Mouse (Mus musculus) spleen, postnatal 36 days (tissue): Measurements from ENCODE around the gene Socs2.

Experiments
- DNase-seq, 2 experiments: peaks; one replicate each; pipeline ENCODE4 v3.0.0; 2022; ENCODE audit warnings: low spot score in 2 of 2, mixed read lengths in 1 of 2

The Socs2 gene

DNA sequence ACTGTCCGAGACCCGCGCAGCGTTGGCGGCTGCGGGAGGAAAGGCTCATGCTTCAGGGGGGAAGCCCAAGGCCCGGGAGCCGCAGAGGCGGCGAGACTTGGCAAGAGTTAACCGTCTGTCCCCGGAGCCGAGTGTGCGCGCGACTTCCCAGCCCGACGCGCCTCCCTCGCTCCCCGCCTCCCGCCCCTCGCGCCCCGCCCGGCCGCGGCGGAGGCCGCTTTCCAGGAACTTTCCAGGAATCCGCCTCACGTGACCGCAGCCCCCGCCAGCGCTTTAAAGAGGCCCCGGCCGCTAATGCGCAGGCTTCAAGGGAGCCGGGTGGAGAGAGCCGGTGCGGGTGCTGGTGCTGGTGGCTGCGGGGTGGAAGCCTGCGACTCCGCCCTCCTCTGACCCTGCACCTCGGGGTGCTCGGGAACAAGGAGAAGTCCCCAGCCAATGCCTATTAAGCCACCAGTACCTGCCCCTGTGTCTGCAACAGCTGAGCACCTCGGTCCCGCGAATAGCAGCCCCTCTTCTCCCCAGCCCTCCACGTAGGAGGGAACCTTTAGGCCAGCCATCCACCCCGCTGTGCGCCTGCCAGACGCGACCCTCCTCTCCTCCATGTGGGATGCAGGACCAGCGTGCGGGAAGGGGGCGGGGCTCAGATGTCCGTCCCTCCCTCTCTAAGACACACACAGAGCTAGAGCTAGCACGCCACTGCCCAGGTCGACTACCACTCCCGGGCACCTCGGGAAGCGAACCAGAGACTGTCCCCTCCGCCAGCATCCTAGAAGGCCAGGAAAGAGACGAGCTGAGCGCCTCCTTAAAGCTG lies at the start of gene Socs2:
Gene Socs2, minus strand, starts transcription at position 496 of the 811 bp plus-strand sequence.
- peak; percentile 51 to 55 for DNase-seq

DNA sequence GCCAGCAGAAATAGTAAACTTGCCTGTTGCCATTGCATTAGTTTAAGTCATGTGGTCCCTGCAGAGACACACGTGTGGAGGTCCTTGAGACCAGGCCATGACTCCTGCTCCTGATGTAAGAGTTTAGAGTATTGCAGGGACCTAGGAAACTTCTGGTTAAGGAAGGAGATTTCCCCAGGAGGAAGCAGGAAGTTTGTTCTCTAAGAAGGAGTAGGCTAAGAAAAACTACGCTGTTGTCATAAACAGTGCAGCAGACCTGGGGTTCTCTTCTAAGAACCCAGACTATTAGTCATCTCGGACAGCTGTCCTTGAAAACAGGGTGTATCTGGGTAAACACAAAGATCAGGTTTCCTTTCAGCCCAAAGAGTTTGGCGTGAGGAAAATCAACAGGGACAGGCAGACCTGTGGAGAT lies 48.5 kb upstream of the Socs2 start:
- DNase-seq = no peak

DNA sequence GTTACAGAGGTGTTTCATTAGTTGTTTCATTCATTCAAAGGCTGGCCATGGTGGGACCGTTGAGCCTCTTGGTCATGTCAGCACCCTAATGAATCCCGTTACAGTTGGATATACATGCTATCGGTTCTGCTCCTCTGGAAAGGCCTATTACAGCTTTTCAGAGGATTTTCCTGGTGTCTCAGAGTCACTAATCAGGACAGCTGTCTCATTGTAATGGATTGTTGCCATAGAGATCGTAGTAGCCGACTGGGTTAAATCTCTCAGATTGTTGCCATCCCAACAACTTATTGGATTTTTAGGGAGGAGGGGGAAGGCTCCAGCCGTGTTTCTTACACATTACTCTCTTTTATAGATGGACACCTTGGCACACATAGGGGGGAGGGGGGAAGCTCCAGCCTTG lies 47.5 kb upstream of the Socs2 start:
- no peak for DNase-seq

DNA sequence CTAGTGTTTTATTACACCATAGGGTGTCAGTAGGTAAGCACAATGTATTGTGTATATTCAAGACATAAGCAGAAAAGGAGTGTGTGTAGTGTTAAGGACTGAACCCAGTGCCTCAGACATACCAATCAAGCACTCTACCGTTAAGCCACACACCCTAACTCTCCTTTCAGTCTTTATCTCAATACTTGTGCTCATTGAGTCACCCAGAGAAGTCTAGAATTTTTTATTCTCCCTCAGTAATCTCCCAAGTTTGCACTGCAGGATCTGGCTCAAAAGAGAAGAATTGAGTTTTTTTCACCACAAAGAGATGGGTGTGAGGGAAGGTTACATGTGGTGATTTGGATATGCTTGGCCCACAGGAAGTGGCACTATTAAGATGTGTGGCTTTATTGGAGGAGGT lies 45.3 kb upstream of the Socs2 start:
- no peak for DNase-seq

DNA sequence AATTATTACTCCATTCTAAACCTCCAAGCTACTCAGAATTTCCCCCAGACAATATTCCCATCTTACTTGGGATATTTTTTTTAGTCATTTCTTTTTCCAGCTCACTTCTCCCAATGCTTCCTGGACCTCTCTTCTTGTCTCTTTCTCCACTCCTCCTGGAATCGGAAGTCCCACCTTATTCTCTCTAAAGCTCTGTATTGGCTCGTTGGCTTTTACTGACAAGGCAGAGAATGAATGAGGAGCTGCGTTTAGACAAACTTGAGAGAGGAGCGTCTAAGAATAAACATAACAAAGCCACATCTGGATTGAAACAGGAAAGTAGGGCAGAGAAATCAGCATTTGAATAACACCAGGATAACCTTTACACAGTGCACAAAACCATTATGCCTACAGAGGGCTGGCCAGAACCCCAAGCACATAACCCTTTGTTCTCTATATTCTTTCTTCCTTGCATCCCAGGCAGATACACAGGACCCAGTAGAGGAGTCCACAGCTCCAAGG lies 44.1 kb upstream of the Socs2 start:
- DNase-seq = no peak

DNA sequence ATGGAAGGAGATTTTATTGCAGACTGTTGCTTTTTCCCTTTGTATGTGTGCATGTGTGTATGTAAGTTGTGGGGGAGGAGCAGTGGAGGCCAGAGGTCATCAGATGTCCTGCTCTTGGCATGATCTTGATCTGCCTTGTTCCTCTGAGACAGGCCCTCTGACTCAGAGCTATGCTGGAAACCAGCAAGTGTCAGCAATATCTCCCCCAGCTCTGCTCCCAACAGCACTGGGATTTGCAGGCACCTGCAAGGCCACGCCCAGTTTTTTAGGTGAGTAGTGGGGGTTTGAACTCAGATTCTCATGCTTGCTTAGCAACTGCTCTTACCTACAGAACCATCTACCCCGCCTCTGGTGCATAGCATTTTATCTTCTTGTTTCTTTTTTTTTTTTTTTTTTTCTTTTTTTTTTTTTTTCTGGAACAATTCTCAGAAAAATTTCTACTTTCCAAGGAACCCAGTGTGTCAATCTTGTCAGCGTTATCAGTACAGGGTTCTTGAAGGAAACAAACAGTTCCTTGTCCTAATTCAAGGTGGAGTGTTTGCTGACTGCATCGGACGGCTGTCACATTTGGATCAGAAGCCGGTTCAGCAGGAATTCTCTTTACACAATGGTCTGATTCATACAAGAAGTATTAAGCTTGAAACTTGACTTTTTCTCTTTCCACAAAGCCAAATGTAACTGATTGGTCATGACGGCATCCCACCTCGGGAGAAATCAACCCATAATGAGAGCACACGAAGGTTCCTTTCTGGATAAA lies 41.2 kb upstream of the Socs2 start:
- DNase-seq = no peak

DNA sequence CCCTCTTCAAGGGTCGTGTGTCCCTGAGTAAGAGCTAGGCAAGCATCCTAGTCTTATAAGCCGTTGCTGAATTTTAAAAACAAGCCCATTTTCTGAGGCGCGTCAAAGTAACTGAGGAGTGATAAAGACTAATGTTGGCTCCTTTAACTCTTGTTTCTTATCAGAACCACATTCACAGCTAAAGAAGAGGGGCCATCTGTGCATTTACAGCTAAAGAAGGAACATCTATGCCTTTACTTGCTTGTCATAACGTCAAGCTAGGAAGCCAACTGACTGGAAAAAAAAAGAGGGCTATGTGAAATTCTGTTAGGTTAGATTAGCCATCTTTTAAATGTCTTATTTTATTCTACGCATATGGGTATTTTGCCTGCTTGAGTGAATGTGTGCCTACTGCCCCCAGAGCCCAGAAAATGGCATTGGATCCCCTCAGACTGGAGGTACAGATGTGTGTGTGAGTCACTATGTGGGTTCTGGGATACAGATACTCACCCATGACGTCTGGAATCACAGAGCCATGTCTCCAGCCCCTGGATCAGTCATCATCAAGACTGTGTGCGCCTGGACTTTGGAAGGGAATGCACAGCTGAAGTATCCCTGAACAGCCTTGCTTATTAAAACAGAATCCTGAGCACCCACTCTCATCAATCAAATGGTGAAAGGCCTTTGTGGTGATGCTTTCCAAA lies 40.5 kb upstream of the Socs2 start:
- DNase-seq = no peak

DNA sequence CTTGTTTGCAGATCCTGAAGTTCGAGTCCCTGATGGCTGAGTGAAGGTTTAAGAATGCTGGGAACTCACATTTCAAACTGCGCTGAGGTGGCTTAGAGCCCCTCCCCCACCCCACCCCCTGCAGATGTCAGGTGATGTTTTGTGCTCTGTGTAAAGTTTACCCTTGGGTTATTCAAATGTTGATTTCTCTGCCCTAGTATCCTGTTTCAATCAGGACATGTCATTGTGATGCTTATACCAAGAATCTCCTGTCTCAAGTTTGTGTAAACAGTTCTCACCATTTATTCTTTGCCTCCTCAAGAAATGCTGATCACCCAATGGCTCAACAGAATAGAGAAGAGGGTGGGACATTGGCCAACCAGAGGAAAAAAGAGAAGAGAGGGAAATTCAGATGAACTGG lies 39.1 kb upstream of the Socs2 start:
- DNase-seq = no peak

DNA sequence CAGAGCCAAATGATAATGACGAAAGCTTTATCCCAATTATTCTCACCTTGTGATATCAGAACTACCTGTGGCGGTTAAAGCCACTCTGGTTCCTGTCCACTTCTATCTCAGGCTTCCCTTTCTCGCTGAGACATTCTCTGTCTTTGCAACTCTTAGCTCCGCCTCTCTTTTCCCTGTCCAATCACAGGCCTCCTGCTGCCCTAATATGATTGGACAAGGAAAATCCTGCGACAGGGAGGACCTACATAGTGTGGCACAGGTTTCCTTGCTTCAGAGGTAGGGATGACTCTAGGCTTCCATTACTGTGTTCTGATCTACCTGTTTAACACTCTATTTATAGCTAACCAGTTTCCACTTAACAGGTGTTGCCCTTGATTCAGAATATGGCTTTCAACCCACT lies 36.3 kb upstream of the Socs2 start:
- no peak for DNase-seq

DNA sequence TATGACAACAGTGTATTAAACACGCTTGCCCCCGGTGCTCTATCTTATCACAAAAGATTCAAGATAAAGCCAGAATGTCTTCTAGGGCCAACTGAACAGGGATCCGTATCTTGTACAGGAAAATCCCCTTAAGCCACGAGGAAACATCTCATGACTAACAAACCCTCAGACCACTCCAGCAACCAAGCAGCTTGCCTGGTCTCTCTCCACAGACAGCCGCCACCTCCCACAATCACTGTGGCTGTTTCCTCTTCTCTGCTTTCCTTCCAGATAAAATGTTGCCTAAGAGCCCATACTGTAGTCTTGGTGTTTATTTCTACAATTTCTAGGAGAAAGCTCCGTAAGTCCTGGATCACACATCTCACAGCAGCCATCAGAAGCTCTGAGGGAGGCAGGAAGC lies 32.1 kb upstream of the Socs2 start:
- DNase-seq = no peak

DNA sequence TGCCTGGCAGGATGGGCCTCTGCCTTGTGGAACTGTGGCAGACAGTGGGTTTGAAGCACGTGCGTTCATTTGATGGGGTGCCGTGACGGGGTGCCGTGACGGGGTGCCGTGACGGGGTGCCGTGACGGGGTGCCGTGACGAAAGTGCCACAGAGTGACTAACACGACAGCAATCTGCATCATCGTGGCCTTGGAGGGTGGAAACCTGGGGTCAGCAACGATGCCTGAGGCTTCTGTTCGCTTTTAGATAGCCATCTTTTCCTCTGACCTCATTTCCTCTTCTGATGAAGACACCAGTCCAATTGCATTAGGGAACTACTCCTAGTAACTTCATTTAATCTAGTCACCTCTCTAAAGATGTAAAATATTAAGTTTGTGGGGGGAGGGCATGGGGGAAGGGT lies 31.0 kb upstream of the Socs2 start:
- DNase-seq = no peak

DNA sequence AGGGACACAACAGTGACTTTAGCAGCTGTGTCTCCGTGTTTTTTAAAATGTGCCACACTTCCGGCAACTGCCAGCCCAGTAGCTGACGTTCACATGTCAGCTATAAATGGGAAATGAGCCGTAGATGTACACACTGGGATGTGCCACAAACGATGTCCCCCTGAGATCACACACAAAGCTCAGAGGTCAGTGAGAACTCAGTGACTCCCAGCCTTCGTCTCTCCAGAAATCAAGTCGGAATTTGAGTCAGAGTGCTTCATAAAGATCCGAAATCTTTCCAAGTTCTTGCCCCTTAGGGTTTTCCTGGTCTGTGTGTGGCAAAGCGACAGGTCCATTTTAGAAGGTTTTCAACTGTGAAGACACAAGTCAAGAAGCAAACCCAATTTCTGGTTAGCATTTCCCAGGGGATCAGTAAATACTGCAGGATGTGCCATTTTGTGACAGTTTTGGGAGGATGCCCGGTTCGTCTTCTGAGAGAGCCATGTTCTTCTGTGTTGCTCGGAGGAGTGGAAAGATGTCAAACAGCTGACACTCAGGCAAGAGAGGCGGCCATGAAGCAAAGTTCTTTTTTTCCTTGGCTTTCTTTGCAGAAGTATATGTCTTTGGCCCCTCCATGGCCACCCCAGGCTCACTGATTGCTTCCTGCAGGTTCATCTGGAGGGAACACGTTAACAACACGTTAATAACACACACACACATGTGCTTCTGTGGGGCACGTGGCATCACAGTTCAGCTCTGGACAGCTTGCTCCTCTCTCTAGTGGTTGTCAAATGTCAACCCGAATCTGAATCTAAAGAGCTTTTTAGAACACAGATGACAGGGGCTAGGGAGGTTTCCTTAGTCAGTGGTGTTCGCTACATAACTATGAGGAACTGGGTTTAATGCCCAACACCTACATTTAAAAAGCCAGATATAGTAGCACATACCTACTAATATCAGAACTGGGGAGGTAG lies 28.4 kb upstream of the Socs2 start:
- DNase-seq = no peak

DNA sequence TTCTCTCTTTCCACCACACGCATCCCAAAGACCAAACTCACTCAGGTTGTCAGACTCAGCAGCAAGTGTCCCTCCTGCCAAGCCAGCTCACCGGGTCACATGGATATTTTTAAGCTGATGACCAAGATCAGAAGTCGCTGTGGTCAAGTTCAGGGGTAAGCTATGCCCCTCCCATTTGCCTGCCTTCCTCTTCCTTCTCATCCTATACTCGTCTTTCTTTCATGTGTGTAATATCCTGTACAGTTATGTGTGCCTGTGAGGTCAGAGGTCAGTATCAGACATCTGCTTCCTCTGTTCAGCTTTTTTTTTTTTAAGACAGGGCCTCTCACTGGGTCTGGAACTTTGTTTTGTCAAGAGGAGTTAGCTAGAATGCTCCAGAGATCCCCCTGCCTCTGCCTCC lies 25.4 kb upstream of the Socs2 start:
- no peak for DNase-seq

DNA sequence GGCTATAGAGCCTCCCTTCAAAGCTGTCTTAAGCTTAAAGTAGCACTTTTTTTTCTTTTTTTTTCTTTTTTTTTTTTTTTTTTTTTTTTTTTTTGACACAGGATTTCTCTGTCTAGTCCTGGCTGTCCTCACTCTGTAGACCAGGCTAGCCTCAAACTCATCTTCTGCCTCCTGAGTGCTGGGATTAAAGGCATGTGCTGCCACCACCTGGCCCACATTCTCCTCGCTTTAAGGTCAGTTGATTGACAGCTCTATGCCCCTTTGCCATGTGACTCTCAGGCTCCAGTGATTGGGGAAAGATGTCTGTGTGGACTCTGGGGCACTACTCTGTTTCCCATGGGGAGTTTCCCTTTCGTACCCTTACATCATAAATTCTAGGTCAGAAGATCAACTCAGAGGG lies 23.6 kb upstream of the Socs2 start:
- DNase-seq = peak in 1 of 2 experiments; percentile 3

DNA sequence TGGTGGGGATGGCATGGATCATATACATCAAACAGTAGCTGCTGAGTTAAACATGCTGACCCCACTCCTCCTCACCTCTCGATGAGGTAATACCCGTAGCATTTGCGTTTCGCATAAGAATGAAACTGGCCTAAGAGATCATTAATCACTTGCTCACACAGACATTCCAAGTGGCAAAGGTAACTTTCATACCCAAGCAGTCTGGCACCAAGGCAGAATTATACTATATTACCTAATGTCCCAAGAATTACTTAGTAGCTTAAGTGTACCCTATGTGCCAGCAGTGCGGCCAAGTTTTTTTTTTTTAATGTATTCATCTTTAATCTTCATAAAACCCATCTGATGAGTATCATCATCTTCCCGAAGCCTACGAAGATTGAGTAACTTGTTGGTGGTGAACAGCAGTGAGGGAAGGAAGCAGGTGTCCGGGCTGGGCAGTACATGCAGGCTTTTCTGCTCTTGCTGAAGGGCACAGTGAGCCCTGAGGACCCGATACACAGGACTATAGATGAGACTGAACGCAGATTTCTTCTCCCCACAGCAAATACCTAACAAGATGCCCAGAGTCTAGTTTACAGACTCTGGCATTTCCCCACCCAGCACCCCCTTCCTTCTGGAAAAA lies 22.8 kb upstream of the Socs2 start:
- no peak for DNase-seq

DNA sequence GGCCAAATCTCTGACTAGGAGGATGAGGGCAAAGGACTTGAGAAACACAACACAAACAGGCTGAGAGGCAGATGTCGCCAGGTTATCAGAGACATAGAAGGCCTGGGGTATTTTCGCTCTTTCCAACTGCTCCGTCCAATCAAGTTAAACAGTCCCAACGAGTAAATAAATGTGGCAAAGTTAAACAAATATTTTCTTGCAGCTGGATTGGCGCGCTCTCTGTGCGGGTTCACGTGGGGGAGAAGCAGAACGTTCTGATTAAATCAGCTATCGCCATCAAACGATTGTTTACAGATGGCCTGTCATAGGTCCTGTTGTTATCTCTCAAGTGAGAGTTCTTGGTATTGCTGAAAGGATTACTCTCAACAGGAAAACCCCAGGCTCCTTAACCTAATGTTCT lies 22.0 kb upstream of the Socs2 start:
- no peak for DNase-seq

DNA sequence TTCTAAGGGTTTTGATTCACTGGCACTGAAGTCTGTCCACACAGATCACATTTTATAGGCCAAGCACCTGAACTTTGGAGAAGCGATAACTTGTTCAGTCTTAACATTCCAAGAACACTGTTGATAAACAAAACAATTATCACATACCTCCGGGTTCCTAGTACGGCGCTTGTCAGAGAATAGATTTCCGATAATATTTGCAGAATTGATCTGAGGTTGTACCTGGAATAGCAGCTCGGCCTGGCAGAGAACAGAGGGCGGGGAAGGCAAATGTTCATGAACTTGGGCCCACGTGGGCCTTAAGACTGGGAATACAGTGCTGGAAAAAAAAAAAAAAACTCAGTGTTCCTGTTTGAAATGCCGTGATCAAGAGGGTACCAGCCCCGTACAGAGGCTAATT lies 13.3 kb upstream of the Socs2 start:
- no peak for DNase-seq

DNA sequence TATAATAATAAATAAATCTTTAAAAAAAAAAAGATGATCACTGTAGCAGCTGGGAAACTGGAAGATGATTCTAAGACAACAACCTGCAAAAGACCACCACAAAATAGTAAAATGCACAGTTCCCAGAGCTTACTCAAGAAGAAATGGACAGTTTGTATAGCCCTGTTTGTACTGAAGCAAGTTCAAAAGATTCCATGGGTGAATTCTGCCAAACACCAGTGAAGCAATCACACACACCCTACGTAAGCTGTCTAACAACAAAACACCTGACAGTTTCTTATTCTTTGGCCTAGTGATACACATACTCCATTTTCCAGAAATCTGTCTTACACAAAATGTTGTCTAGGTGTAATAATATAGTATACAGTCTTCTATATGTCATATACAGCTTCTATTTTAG lies 12.1 kb upstream of the Socs2 start:
- no peak for DNase-seq

DNA sequence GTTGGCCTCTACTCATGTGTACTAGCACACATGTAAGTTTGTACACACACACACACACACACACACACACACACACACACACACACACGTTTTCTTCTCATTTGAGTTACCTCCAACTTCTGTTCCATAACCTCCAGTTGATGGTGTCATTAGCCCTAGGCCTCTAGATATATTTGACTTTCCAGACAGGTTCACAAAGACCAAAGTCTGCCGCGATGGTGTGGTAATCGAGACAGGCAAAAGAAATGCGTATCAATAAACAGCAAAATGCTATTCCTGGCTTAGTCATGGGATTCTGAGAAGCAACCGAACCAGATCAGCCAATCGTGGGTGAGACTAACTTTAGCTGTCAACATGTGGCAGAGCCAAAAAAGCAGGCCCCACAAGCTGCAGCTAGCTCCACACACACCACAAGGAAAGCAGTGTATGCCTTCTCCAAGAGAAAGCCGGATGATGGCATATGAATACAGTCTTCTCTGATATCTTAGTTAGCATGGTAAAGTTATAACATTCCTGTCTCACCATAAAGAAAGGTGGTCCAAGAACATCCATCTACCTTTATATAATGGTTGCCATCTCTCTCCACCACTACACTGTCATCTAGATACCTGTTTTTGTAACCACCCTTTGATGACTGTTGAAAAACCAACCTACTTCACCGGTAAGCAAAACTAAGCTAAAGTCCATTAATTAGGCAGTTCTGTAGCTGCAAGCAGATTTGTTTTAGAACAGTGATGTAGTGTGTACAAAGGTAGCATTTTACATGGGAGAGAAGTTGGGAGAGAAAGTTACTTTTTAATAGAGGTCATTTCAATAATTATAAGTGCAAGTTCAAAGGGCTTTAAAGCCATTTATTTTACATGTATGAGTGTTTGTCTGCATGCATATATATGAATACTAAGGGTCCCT lies 9.5 kb upstream of the Socs2 start:
- DNase-seq = no peak

DNA sequence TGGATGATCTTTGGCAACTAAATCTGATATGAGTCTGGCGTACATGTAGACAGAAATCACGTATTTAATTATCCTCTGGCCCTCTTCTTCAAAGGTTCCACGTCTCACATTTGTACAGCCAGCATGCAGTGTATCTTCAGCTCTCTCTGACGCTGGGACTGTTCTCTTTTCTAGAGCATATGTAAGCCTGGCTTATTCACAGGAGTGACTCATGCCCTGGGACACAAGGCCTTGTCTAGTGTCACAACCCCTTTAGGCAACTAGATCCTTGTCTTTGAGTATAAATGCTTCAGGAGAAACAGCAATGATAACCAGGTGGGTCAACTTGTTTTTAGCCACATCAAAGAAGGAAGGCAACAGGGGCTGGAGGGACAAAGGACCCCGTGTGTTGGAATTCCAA lies 5.7 kb upstream of the Socs2 start:
- DNase-seq = no peak
